Mouse (Mus musculus): ENCODE results near the gene Ficd. TPM values are rescaled to one million over a fixed set of nuclear protein-coding genes. Genes with fewer than 3 reads are reported as not detected.
A peak's percentile ranks its signal among the peaks of the same experiment; 100 is the strongest.

Gene Ficd
- 3.8 and 5.0 TPM in 2 replicates for polyA plus RNA-seq (2016; fragmentation: Nextera tagmentation; extraction: Ambion mirVana)

GRCm38 (mm10) chr5:113735345-113736112 is at the start of gene Ficd:
Gene Ficd, plus strand, starts transcription at chr5:113735803.
- ATAC-seq (ENCODE audit: insufficient number of reproducible peaks, insufficient read depth, low FRiP score, low TSS enrichment, low read depth): peak; percentile 93
- Histone ChIP-seq H3K4me2 (peak within 1 kb of the TSS; percentile 90), H3K4me1 (replicated peaks) (peaks cover 19% of the 10 kb centered on the region), H3K36me3 (peaks cover 34% of the 10 kb centered on the region), H3K4me3 (replicated peaks) (peak within 1 kb of the TSS; percentile 63), H3K9me3 (no peaks in the 10 kb centered on the region), H3K9ac (replicated peaks) (peak within 1 kb of the TSS; percentile 66), H3K27me3 (no peaks in the 10 kb centered on the region), H3K27ac (peak within 1 kb of the TSS; percentile 95)
- WGBS: 1% methylated on average over 71 of the region's 71 CpGs

GRCm38 (mm10) chr5:113687514-113687913 is 48.1 kb upstream of the Ficd start:
- no peaks in the 10 kb centered on the region for H3K9me3 ChIP-seq
- H3K4me2 ChIP-seq: no peak overlapping the region
- ATAC-seq (ENCODE audit: insufficient number of reproducible peaks, insufficient read depth, low FRiP score, low TSS enrichment, low read depth): no peak
- H3K27ac ChIP-seq: no peak overlapping the region
- no peak overlapping the region for H3K9ac ChIP-seq (replicated peaks)
- H3K27me3 ChIP-seq: no peaks in the 10 kb centered on the region
- 90% methylated on average over 5 of the region's 5 CpGs for WGBS
- no peaks in the 10 kb centered on the region for H3K36me3 ChIP-seq
- no peak overlapping the region for H3K4me3 ChIP-seq (replicated peaks)
- peaks cover 18% of the 10 kb centered on the region for H3K4me1 ChIP-seq (replicated peaks)

GRCm38 (mm10) chr5:113690069-113690548 is 45.5 kb upstream of the Ficd start:
- WGBS: 80% methylated on average over 15 of the region's 15 CpGs

GRCm38 (mm10) chr5:113690866-113691265 is 44.7 kb upstream of the Ficd start:
- WGBS: 93% methylated on average over 2 of the region's 2 CpGs
- no peak for ATAC-seq (ENCODE audit: insufficient number of reproducible peaks, insufficient read depth, low FRiP score, low TSS enrichment, low read depth)

More at GRCm38 (mm10) chr5:113690069-113690548, 45.5 kb upstream of the Ficd start:
- Histone ChIP-seq H3K36me3 (no peaks in the 10 kb centered on the region), H3K4me3 (replicated peaks) (no peak overlapping the region), H3K4me2 (no peak overlapping the region), H3K27me3 (no peaks in the 10 kb centered on the region), H3K9ac (replicated peaks) (no peak overlapping the region), H3K27ac (no peak overlapping the region), H3K9me3 (peaks cover 5% of the 10 kb centered on the region; the same call in 1 of the 2 replicates), H3K4me1 (replicated peaks) (peaks cover 34% of the 10 kb centered on the region)
- no peak for ATAC-seq (ENCODE audit: insufficient number of reproducible peaks, insufficient read depth, low FRiP score, low TSS enrichment, low read depth)

GRCm38 (mm10) chr5:113693196-113693755 is 42.3 kb upstream of the Ficd start:
- 77% methylated on average over 8 of the region's 8 CpGs for WGBS
- no peak for ATAC-seq (ENCODE audit: insufficient number of reproducible peaks, insufficient read depth, low FRiP score, low TSS enrichment, low read depth)
- H3K9me3 ChIP-seq: peaks cover 5% of the 10 kb centered on the region; the same call in 1 of the 2 replicates

More at GRCm38 (mm10) chr5:113690866-113691265, 44.7 kb upstream of the Ficd start:
- Histone ChIP-seq H3K9ac (replicated peaks) (no peak overlapping the region), H3K27ac (no peak overlapping the region), H3K9me3 (peaks cover 5% of the 10 kb centered on the region; the same call in 1 of the 2 replicates), H3K27me3 (no peaks in the 10 kb centered on the region), H3K4me1 (replicated peaks) (peaks cover 34% of the 10 kb centered on the region), H3K4me2 (no peak overlapping the region), H3K36me3 (no peaks in the 10 kb centered on the region), H3K4me3 (replicated peaks) (no peak overlapping the region)

GRCm38 (mm10) chr5:113694000-113694399 is 41.6 kb upstream of the Ficd start:
- WGBS: 38% methylated on average over 4 of the region's 4 CpGs
- no peaks in the 10 kb centered on the region for H3K36me3 ChIP-seq
- H3K27me3 ChIP-seq: no peaks in the 10 kb centered on the region
- H3K9ac ChIP-seq (replicated peaks): no peak overlapping the region
- peak overlapping the region; percentile 98 for H3K27ac ChIP-seq
- H3K4me3 ChIP-seq (replicated peaks): no peak overlapping the region
- H3K4me2 ChIP-seq: peak overlapping the region; percentile 45
- H3K9me3 ChIP-seq: peaks cover 5% of the 10 kb centered on the region; the same call in 1 of the 2 replicates
- H3K4me1 ChIP-seq (replicated peaks): peaks cover 41% of the 10 kb centered on the region
- no peak for ATAC-seq (ENCODE audit: insufficient number of reproducible peaks, insufficient read depth, low FRiP score, low TSS enrichment, low read depth)

More at GRCm38 (mm10) chr5:113693196-113693755, 42.3 kb upstream of the Ficd start:
- Histone ChIP-seq H3K4me1 (replicated peaks) (peaks cover 49% of the 10 kb centered on the region), H3K4me2 (no peak overlapping the region), H3K4me3 (replicated peaks) (no peak overlapping the region), H3K27me3 (no peaks in the 10 kb centered on the region), H3K36me3 (no peaks in the 10 kb centered on the region), H3K27ac (0 out of 2 replicates have a peak overlapping the region, but pooled peaks have one; percentile 98), H3K9ac (replicated peaks) (no peak overlapping the region)

GRCm38 (mm10) chr5:113694415-113694814 is 41.2 kb upstream of the Ficd start:
- Histone ChIP-seq H3K27me3 (no peaks in the 10 kb centered on the region), H3K4me1 (replicated peaks) (peaks cover 39% of the 10 kb centered on the region), H3K4me2 (peak overlapping the region; percentile 45), H3K27ac (peak overlapping the region; percentile 98), H3K4me3 (replicated peaks) (0 out of 2 replicates have a peak overlapping the region, but pooled peaks have one; percentile 1), H3K9me3 (peaks cover 5% of the 10 kb centered on the region; the same call in 1 of the 2 replicates), H3K36me3 (no peaks in the 10 kb centered on the region), H3K9ac (replicated peaks) (no peak overlapping the region)
- 4% methylated on average over 5 of the region's 5 CpGs for WGBS
- ATAC-seq (ENCODE audit: insufficient number of reproducible peaks, insufficient read depth, low FRiP score, low TSS enrichment, low read depth): peak; percentile 86

- Histone ChIP-seq H3K27ac (no peak overlapping the region), H3K27me3 (no peaks in the 10 kb centered on the region), H3K9ac (replicated peaks) (no peak overlapping the region), H3K9me3 (no peaks in the 10 kb centered on the region), H3K4me3 (replicated peaks) (no peak overlapping the region), H3K4me1 (replicated peaks) (peaks cover 45% of the 10 kb centered on the region), H3K36me3 (no peaks in the 10 kb centered on the region), H3K4me2 (no peak overlapping the region)
- 75% methylated on average over 19 of the region's 19 CpGs for WGBS
- no peak for ATAC-seq (ENCODE audit: insufficient number of reproducible peaks, insufficient read depth, low FRiP score, low TSS enrichment, low read depth)
These were observed 35.1 kb upstream of the Ficd start for GRCm38 (mm10) chr5:113700388-113701023.

GRCm38 (mm10) chr5:113703803-113704585 is 31.6 kb upstream of the Ficd start:
- no peak overlapping the region for H3K4me2 ChIP-seq
- 42% methylated on average over 21 of the region's 21 CpGs for WGBS
- H3K9me3 ChIP-seq: no peaks in the 10 kb centered on the region
- peaks cover 27% of the 10 kb centered on the region for H3K4me1 ChIP-seq (replicated peaks)
- H3K27me3 ChIP-seq: no peaks in the 10 kb centered on the region
- peak overlapping the region; percentile 8; the same call in 1 of the 2 replicates for H3K27ac ChIP-seq
- H3K9ac ChIP-seq (replicated peaks): no peak overlapping the region
- H3K4me3 ChIP-seq (replicated peaks): no peak overlapping the region
- no peaks in the 10 kb centered on the region for H3K36me3 ChIP-seq
- no peak for ATAC-seq (ENCODE audit: insufficient number of reproducible peaks, insufficient read depth, low FRiP score, low TSS enrichment, low read depth)

- no peak for ATAC-seq (ENCODE audit: insufficient number of reproducible peaks, insufficient read depth, low FRiP score, low TSS enrichment, low read depth)
- Histone ChIP-seq H3K27ac (no peak overlapping the region), H3K4me2 (no peak overlapping the region), H3K9ac (replicated peaks) (no peak overlapping the region), H3K4me3 (replicated peaks) (no peak overlapping the region), H3K4me1 (replicated peaks) (no peaks in the 10 kb centered on the region), H3K27me3 (no peaks in the 10 kb centered on the region), H3K36me3 (no peaks in the 10 kb centered on the region), H3K9me3 (no peaks in the 10 kb centered on the region)
- 67% methylated on average over 2 of the region's 2 CpGs for WGBS
These were observed 22.7 kb upstream of the Ficd start for GRCm38 (mm10) chr5:113712861-113713260.

Data from limb, embryonic 12.5 days (tissue).